Mouse (Mus musculus): ENCODE measurements around the gene Il17d. TPM values are rescaled to one million over a fixed set of nuclear protein-coding genes. Genes with fewer than 3 reads are reported as not detected.

Il17d gene
- polyA plus RNA-seq (2015; fragmentation: Nextera tagmentation; extraction: Ambion mirVana), result 9.2 and 12.1 TPM in 2 replicates

- H3K36me3 ChIP-seq, result no peaks in the 10 kb centered on the region; the same call in 1 of the 2 replicates
- peak within 1 kb of the TSS; percentile 63 for H3K9ac ChIP-seq
- peak within 1 kb of the TSS; percentile 81 for H3K4me2 ChIP-seq
- H3K27me3 ChIP-seq, result no peaks in the 10 kb centered on the region
- peak within 1 kb of the TSS; percentile 86 for H3K27ac ChIP-seq
- H3K4me1 ChIP-seq, result peaks cover 25% of the 10 kb centered on the region
- peak within 1 kb of the TSS; percentile 69 for H3K4me3 ChIP-seq
- no peaks in the 10 kb centered on the region for H3K9me3 ChIP-seq
- under 1% methylated on average over 69 of the region's 104 CpGs for WGBS
- no peak for ATAC-seq (ENCODE audit: insufficient number of reproducible peaks, low FRiP score, low TSS enrichment, low read depth)
Measured at GRCm38 (mm10) chr14:57524671-57525387, at the start of gene Il17d. TSS of gene Il17d (plus strand) at chr14:57524777.

DNA sequence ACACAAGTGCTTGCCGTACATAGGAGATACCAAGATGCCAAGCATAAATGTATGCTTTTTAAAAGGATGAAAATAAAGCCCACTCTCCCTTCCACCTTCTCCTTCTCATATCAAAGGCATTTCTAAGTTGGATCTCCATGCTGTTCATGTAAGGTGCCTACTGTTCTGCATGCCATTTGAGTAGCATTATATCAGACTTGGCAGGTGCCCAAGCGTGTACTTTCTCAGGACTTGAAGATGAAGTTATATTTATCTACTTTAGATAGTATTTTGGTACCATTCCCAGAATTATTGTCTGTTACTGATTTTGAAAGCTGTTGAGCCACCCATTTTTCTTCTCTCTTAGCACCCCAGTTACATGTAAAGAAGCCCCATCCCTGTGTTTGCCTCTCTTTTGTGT lies 49.5 kb upstream of the Il17d start:
- Histone ChIP-seq H3K4me2 (no peak overlapping the region), H3K4me3 (no peak overlapping the region), H3K4me1 (no peaks in the 10 kb centered on the region), H3K27me3 (no peaks in the 10 kb centered on the region), H3K9me3 (no peaks in the 10 kb centered on the region), H3K36me3 (0 out of 2 replicates have a peak, but pooled peaks cover 11% of the 10 kb centered on the region), H3K9ac (no peak overlapping the region), H3K27ac (no peak overlapping the region)
- no peak for ATAC-seq (ENCODE audit: insufficient number of reproducible peaks, low FRiP score, low TSS enrichment, low read depth)
- WGBS, result 80% methylated on average over 2 of the region's 2 CpGs

DNA sequence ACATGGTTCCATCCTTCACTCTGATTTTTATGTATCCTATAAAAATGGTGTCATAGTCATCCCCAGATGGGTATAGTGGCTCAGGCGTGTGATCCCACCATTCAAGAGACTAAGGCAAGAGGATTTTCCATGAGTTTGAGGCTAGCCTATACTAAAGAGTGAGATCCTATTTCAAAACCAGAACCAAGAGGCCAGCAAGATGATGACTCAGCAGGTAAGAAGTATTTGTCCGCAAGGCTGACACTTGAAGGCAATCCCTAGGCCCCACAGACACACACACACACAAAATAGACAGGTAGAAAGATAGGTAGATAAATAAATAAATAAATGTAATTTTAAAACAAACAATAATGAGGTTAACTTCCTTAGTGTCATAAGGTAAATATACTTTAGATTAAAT lies 42.3 kb upstream of the Il17d start:
- Histone ChIP-seq H3K4me1 (no peaks in the 10 kb centered on the region), H3K4me2 (no peak overlapping the region), H3K9ac (no peak overlapping the region), H3K36me3 (no peaks in the 10 kb centered on the region), H3K9me3 (no peaks in the 10 kb centered on the region), H3K27ac (no peak overlapping the region), H3K27me3 (no peaks in the 10 kb centered on the region), H3K4me3 (no peak overlapping the region)
- ATAC-seq (ENCODE audit: insufficient number of reproducible peaks, low FRiP score, low TSS enrichment, low read depth), result no peak
- 72% methylated on average over 2 of the region's 2 CpGs for WGBS

- Histone ChIP-seq H3K27me3 (no peaks in the 10 kb centered on the region), H3K9ac (no peak overlapping the region), H3K36me3 (no peaks in the 10 kb centered on the region), H3K27ac (no peak overlapping the region), H3K4me3 (no peak overlapping the region), H3K9me3 (no peaks in the 10 kb centered on the region), H3K4me1 (no peaks in the 10 kb centered on the region), H3K4me2 (no peak overlapping the region)
- no peak for ATAC-seq (ENCODE audit: insufficient number of reproducible peaks, low FRiP score, low TSS enrichment, low read depth)
- WGBS, result 92% methylated on average over 6 of the region's 6 CpGs
Measured at GRCm38 (mm10) chr14:57484183-57484582, 40.4 kb upstream of the Il17d start.

DNA sequence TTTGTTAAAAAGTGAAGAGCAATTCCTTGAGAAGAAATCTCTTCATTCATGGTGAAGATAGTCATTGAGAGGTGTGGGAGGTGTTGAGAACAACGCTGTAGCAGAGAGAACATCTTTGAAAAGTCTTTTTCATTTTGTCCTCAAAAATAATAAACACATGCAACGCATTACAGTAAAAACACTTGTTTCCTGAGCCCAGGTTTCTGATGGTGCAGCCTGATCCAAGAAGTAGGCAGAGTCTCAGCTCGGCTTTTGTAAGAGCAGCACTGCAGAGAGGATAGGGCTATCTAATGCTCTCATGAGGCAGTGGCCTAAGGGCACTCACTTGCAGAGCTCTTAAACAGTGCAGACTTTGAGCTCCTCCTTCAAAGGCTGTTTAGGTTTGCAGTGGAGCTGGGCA lies 34.9 kb upstream of the Il17d start:
- Histone ChIP-seq H3K27me3 (no peaks in the 10 kb centered on the region), H3K36me3 (peaks cover 9% of the 10 kb centered on the region; the same call in 1 of the 2 replicates), H3K4me2 (no peak overlapping the region), H3K4me3 (no peak overlapping the region), H3K4me1 (no peaks in the 10 kb centered on the region), H3K9me3 (no peaks in the 10 kb centered on the region), H3K9ac (no peak overlapping the region), H3K27ac (no peak overlapping the region)
- 60% methylated on average over 3 of the region's 3 CpGs for WGBS
- ATAC-seq (ENCODE audit: insufficient number of reproducible peaks, low FRiP score, low TSS enrichment, low read depth), result no peak

DNA sequence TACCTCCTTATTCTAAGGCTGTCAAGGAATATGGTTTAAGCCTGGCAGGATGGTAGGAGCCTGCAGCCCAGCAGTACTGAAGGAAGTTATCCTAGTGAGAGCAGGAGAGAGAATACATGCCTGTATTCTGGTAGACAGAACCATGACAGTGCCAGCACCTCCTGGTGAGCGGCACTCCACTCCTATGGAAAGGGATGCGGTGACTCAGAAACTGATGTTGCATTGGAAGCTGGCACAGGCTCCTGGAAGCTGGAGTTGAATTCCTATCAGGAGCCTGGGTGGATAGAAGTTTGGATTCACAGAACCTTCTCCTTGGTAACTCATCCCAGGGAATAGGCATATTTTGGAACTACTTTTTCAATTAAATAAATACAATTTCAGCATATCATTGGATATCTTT lies 30.7 kb upstream of the Il17d start:
- H3K4me3 ChIP-seq, result no peak overlapping the region
- H3K9me3 ChIP-seq, result no peaks in the 10 kb centered on the region
- 95% methylated on average over 2 of the region's 2 CpGs for WGBS
- ATAC-seq (ENCODE audit: insufficient number of reproducible peaks, low FRiP score, low TSS enrichment, low read depth), result no peak
- no peaks in the 10 kb centered on the region for H3K4me1 ChIP-seq
- H3K27me3 ChIP-seq, result no peaks in the 10 kb centered on the region
- H3K27ac ChIP-seq, result no peak overlapping the region
- no peak overlapping the region for H3K4me2 ChIP-seq
- H3K9ac ChIP-seq, result no peak overlapping the region
- peaks cover 9% of the 10 kb centered on the region; the same call in 1 of the 2 replicates for H3K36me3 ChIP-seq

- 86% methylated on average over 6 of the region's 6 CpGs for WGBS
- H3K36me3 ChIP-seq, result no peaks in the 10 kb centered on the region; the same call in 1 of the 2 replicates
- H3K4me2 ChIP-seq, result no peak overlapping the region
- no peak overlapping the region for H3K9ac ChIP-seq
- no peak overlapping the region for H3K27ac ChIP-seq
- H3K4me3 ChIP-seq, result no peak overlapping the region
- no peak for ATAC-seq (ENCODE audit: insufficient number of reproducible peaks, low FRiP score, low TSS enrichment, low read depth)
- no peaks in the 10 kb centered on the region for H3K27me3 ChIP-seq
- H3K9me3 ChIP-seq, result no peaks in the 10 kb centered on the region
- H3K4me1 ChIP-seq, result no peaks in the 10 kb centered on the region
Measured at GRCm38 (mm10) chr14:57503729-57504128, 20.8 kb upstream of the Il17d start.

GRCm38 (mm10) chr14:57509554-57509953 lies 15.0 kb upstream of the Il17d start:
- H3K4me1 ChIP-seq, result no peaks in the 10 kb centered on the region
- whole genome bisulfite sequencing, result 60% methylated on average over 6 of the region's 6 CpGs
- no peak overlapping the region for H3K4me3 ChIP-seq
- H3K27ac ChIP-seq, result peak overlapping the region; percentile 77
- no peak overlapping the region for H3K4me2 ChIP-seq
- H3K9ac ChIP-seq, result no peak overlapping the region
- H3K27me3 ChIP-seq, result no peaks in the 10 kb centered on the region
- H3K36me3 ChIP-seq, result no peaks in the 10 kb centered on the region
- peak; percentile 91 for ATAC-seq (ENCODE audit: insufficient number of reproducible peaks, low FRiP score, low TSS enrichment, low read depth)
- no peaks in the 10 kb centered on the region for H3K9me3 ChIP-seq

DNA sequence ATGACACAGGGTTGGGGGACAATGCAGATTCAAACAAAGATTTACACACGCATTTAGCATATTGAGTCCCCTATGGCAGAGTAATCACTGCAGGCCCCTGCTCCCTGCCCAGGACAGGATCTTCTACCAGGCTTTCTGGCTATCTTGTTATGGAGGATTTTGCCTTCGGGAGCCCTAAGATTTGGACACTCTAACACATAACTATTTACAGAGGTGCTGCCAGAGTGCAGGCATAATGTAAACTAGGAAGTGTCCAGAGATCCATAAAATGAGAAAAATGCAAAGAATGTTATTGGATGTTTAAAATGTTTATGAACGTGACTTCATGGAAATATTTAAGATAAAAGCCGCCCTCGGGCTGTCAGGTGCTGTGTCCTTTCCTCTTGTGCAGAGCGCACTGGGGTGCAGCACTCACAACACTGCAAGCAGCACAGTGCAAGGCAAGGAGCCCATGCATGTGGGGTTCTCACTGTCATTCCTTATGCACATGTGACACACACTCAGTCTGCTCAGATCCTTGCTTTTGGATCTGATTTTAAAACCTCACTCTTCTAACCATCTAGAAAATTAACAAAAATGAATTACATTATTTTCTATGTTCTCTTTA lies 9.3 kb upstream of the Il17d start:
- no peaks in the 10 kb centered on the region for H3K9me3 ChIP-seq
- no peak overlapping the region for H3K4me2 ChIP-seq
- H3K9ac ChIP-seq, result no peak overlapping the region
- 0 out of 2 replicates have a peak, but pooled peaks cover 5% of the 10 kb centered on the region for H3K36me3 ChIP-seq
- 33% methylated on average over 6 of the region's 6 CpGs for WGBS
- no peak for ATAC-seq (ENCODE audit: insufficient number of reproducible peaks, low FRiP score, low TSS enrichment, low read depth)
- peaks cover 7% of the 10 kb centered on the region; the same call in 1 of the 2 replicates for H3K4me1 ChIP-seq
- H3K27me3 ChIP-seq, result no peaks in the 10 kb centered on the region
- no peak overlapping the region for H3K4me3 ChIP-seq
- no peak overlapping the region for H3K27ac ChIP-seq

GRCm38 (mm10) chr14:57517001-57517400 lies 7.6 kb upstream of the Il17d start:
- Histone ChIP-seq H3K9ac (no peak overlapping the region), H3K36me3 (0 out of 2 replicates have a peak, but pooled peaks cover 5% of the 10 kb centered on the region), H3K4me2 (no peak overlapping the region), H3K9me3 (no peaks in the 10 kb centered on the region), H3K4me3 (no peak overlapping the region), H3K27me3 (no peaks in the 10 kb centered on the region), H3K27ac (no peak overlapping the region), H3K4me1 (peaks cover 7% of the 10 kb centered on the region; the same call in 1 of the 2 replicates)
- ATAC-seq (ENCODE audit: insufficient number of reproducible peaks, low FRiP score, low TSS enrichment, low read depth), result no peak
- 78% methylated on average over 7 of the region's 7 CpGs for WGBS

DNA sequence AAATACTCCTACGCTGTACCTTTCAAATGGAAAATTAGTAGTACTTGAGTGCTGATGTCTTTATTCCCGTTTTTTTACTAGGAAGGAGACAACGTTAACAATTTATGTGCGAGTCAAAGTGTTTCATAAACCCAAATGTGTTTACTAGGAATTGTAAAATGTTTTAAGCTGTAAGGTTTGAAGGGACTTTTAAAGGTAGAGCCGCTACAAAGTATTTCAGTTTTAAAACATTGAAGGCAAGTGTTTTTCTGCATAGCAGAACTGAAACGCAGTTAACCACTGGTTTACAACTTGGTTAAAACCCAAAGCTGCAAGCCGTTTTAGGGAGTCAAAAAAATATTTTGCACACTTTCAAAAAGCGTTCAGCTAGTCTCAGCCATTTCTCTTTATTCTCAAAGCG lies 815 bp upstream of the Il17d start:
- Histone ChIP-seq H3K27ac (no peak overlapping the region), H3K9ac (no peak overlapping the region), H3K9me3 (no peaks in the 10 kb centered on the region), H3K4me3 (peak overlapping the region; percentile 69; the same call in 1 of the 2 replicates), H3K27me3 (no peaks in the 10 kb centered on the region), H3K4me2 (peak overlapping the region; percentile 81), H3K4me1 (peaks cover 16% of the 10 kb centered on the region), H3K36me3 (no peaks in the 10 kb centered on the region; the same call in 1 of the 2 replicates)
- 52% methylated on average over 9 of the region's 9 CpGs for WGBS
- no peak for ATAC-seq (ENCODE audit: insufficient number of reproducible peaks, low FRiP score, low TSS enrichment, low read depth)

GRCm38 (mm10) chr14:57525388-57526049 lies 942 bp downstream of the Il17d start:
- Histone ChIP-seq H3K27me3 (no peaks in the 10 kb centered on the region), H3K4me3 (peak overlapping the region; percentile 69), H3K9me3 (no peaks in the 10 kb centered on the region), H3K4me1 (peaks cover 25% of the 10 kb centered on the region), H3K36me3 (no peaks in the 10 kb centered on the region; the same call in 1 of the 2 replicates), H3K27ac (peak overlapping the region; percentile 81), H3K4me2 (peak overlapping the region; percentile 81), H3K9ac (peak overlapping the region; percentile 63)
- under 1% methylated on average over 55 of the region's 60 CpGs for WGBS
- peak; percentile 76 for ATAC-seq (ENCODE audit: insufficient number of reproducible peaks, low FRiP score, low TSS enrichment, low read depth)

Measured in limb, embryonic 15.5 days (tissue).